Mouse (Mus musculus): ENCODE measurements around the gene Exoc3l. TPM values are rescaled to one million over a fixed set of nuclear protein-coding genes. Genes with fewer than 3 reads are reported as not detected.

Gene Exoc3l
- polyA plus RNA-seq, 1 experiment, result 3.1 TPM

- TF ChIP-seq POLR2A (IDR thresholded peaks at IDR 0.05; ENCODE audit: low read depth, low read length) (no peak; the same call in 1 of the 2 replicates), CTCF (IDR thresholded peaks at IDR 0.05; ENCODE audit: extremely low read depth, insufficient read length, insufficient replicate concordance, low read depth, low read length) (peak; percentile 11; the same call in 1 of the 2 replicates)
- Histone ChIP-seq H3K36me3 (ENCODE audit: control insufficient read depth, insufficient read depth, low read length) (peaks cover 54% of the 10 kb centered on the region), H3K27ac (ENCODE audit: insufficient read depth, low read depth, low read length) (no peak overlapping the region), H3K27me3 (ENCODE audit: control insufficient read depth, insufficient read depth, low read length) (no peaks in the 10 kb centered on the region), H3K4me1 (ENCODE audit: control insufficient read depth, insufficient read depth, insufficient read length, low read length) (peaks cover 9% of the 10 kb centered on the region), H3K4me3 (ENCODE audit: low read depth, low read length) (peak overlapping the region; percentile 92)
- WGBS, result 25% methylated on average over 5 of the region's 5 CpGs
These were observed 10.3 kb upstream of the Exoc3l start for GRCm38 (mm10) chr8:105306146-105306691.

DNA sequence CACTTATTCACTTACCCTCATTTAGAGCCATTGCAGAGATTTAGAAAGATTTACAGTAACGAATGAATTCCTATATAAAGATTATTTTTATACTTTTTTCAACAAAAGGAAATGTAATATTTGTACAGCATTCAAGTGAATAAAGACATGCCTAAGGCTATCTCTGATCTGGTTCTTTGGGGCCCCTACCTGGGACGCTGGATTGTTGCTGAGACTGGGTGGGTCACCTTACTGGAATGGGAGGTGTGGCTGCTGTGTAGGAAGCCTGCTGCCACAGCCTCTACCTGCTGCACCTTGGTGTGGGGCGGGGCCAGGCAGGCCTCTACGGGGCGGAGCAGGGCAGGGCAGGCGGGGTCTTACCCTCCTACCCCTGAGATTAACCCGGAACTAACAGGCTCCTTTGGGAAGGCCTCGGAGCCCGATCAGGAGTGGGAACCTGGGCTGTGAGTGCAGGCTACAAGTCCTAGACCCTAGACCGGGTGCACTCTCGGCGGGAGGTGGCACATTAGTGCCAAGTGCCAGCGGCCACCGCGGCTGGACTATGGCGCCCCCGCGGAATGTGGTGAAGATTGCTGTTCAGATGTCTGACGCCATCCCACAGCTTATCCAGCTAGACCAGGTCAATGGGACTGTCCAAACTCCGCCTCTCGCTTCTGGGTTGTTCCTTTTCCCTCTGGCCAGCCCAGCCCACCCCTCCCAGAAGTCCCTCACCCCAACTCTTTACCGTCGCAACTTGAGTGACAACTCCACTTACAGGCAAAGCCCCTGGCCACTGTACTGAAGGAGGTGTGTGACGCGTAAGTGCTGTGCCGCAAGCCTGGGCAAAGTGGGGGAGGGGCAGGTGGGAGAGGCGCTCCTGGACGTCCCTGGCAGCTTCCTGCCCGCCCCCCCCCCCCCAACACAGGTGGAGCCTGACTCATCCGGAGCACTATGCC is 9.6 kb upstream of the Exoc3l start, which contains the start of gene Elmo3:
Gene Elmo3, plus strand, starts transcription at position 391 of the 935 bp plus-strand sequence.
- TF ChIP-seq CTCF (IDR thresholded peaks at IDR 0.05; ENCODE audit: extremely low read depth, insufficient read length, insufficient replicate concordance, low read depth, low read length) (no peak), POLR2A (IDR thresholded peaks at IDR 0.05; ENCODE audit: low read depth, low read length) (peak; percentile 72; the same call in 1 of the 2 replicates)
- 7% methylated on average over 30 of the region's 30 CpGs for WGBS
- no peaks in the 10 kb centered on the region for H3K27me3 ChIP-seq (ENCODE audit: control insufficient read depth, insufficient read depth, low read length)
- H3K27ac ChIP-seq (ENCODE audit: insufficient read depth, low read depth, low read length), result peak within 1 kb of the TSS; percentile 89
- H3K4me3 ChIP-seq (ENCODE audit: low read depth, low read length), result peak within 1 kb of the TSS; percentile 92
- H3K4me1 ChIP-seq (ENCODE audit: control insufficient read depth, insufficient read depth, insufficient read length, low read length), result peaks cover 9% of the 10 kb centered on the region
- H3K36me3 ChIP-seq (ENCODE audit: control insufficient read depth, insufficient read depth, low read length), result peaks cover 57% of the 10 kb centered on the region

GRCm38 (mm10) chr8:105304325-105305210 is 8.7 kb upstream of the Exoc3l start:
- Histone ChIP-seq H3K4me1 (ENCODE audit: control insufficient read depth, insufficient read depth, insufficient read length, low read length) (peaks cover 11% of the 10 kb centered on the region), H3K4me3 (ENCODE audit: low read depth, low read length) (no peak overlapping the region), H3K36me3 (ENCODE audit: control insufficient read depth, insufficient read depth, low read length) (peaks cover 60% of the 10 kb centered on the region), H3K27ac (ENCODE audit: insufficient read depth, low read depth, low read length) (no peak overlapping the region), H3K27me3 (ENCODE audit: control insufficient read depth, insufficient read depth, low read length) (no peaks in the 10 kb centered on the region)
- WGBS, result 46% methylated on average over 9 of the region's 9 CpGs
- TF ChIP-seq CTCF (IDR thresholded peaks at IDR 0.05; ENCODE audit: extremely low read depth, insufficient read length, insufficient replicate concordance, low read depth, low read length) (no peak), POLR2A (IDR thresholded peaks at IDR 0.05; ENCODE audit: low read depth, low read length) (no peak)

- peaks cover 12% of the 10 kb centered on the region for H3K4me1 ChIP-seq (ENCODE audit: control insufficient read depth, insufficient read depth, insufficient read length, low read length)
- peaks cover 58% of the 10 kb centered on the region for H3K36me3 ChIP-seq (ENCODE audit: control insufficient read depth, insufficient read depth, low read length)
- 79% methylated on average over 9 of the region's 9 CpGs for WGBS
- TF ChIP-seq CTCF (IDR thresholded peaks at IDR 0.05; ENCODE audit: extremely low read depth, insufficient read length, insufficient replicate concordance, low read depth, low read length) (no peak), POLR2A (IDR thresholded peaks at IDR 0.05; ENCODE audit: low read depth, low read length) (no peak)
- H3K27ac ChIP-seq (ENCODE audit: insufficient read depth, low read depth, low read length), result no peak overlapping the region
- no peak overlapping the region for H3K4me3 ChIP-seq (ENCODE audit: low read depth, low read length)
- H3K27me3 ChIP-seq (ENCODE audit: control insufficient read depth, insufficient read depth, low read length), result no peaks in the 10 kb centered on the region
These were observed 8.0 kb upstream of the Exoc3l start for GRCm38 (mm10) chr8:105303874-105304273.

GRCm38 (mm10) chr8:105303396-105303795 is 7.5 kb upstream of the Exoc3l start:
- Histone ChIP-seq H3K27me3 (ENCODE audit: control insufficient read depth, insufficient read depth, low read length) (no peaks in the 10 kb centered on the region), H3K4me3 (ENCODE audit: low read depth, low read length) (no peak overlapping the region), H3K36me3 (ENCODE audit: control insufficient read depth, insufficient read depth, low read length) (peaks cover 55% of the 10 kb centered on the region), H3K27ac (ENCODE audit: insufficient read depth, low read depth, low read length) (no peak overlapping the region), H3K4me1 (ENCODE audit: control insufficient read depth, insufficient read depth, insufficient read length, low read length) (peaks cover 16% of the 10 kb centered on the region)
- TF ChIP-seq POLR2A (IDR thresholded peaks at IDR 0.05; ENCODE audit: low read depth, low read length), result no peak
- TF ChIP-seq CTCF (IDR thresholded peaks at IDR 0.05; ENCODE audit: extremely low read depth, insufficient read length, insufficient replicate concordance, low read depth, low read length), result no peak
- 78% methylated on average over 8 of the region's 8 CpGs for WGBS

GRCm38 (mm10) chr8:105299962-105300361 is 4.1 kb upstream of the Exoc3l start:
- Histone ChIP-seq H3K36me3 (ENCODE audit: control insufficient read depth, insufficient read depth, low read length) (peaks cover 43% of the 10 kb centered on the region), H3K27ac (ENCODE audit: insufficient read depth, low read depth, low read length) (no peak overlapping the region), H3K27me3 (ENCODE audit: control insufficient read depth, insufficient read depth, low read length) (no peaks in the 10 kb centered on the region), H3K4me1 (ENCODE audit: control insufficient read depth, insufficient read depth, insufficient read length, low read length) (peaks cover 17% of the 10 kb centered on the region), H3K4me3 (ENCODE audit: low read depth, low read length) (no peak overlapping the region)
- TF ChIP-seq POLR2A (IDR thresholded peaks at IDR 0.05; ENCODE audit: low read depth, low read length) (no peak), CTCF (IDR thresholded peaks at IDR 0.05; ENCODE audit: extremely low read depth, insufficient read length, insufficient replicate concordance, low read depth, low read length) (no peak)
- 59% methylated on average over 8 of the region's 8 CpGs for WGBS

All from small intestine, adult 2 months (tissue).